Mouse (Mus musculus) hematopoietic stem cell, adult 5-6 weeks (primary cell): ENCODE data around the gene Banf1. TPM values are rescaled to one million over a fixed set of nuclear protein-coding genes. Genes with fewer than 3 reads are reported as not detected.
"Not testable (repeated sequence)": the region's sequence is repeated elsewhere in the genome, so short reads cannot be mapped to it uniquely, and the experiment has no call there.

ENCODE experiments used
- ATAC-seq, 2 experiments: fragments of 125-278 bp in 1 of 2; replicated peaks in 1 of 2; 2 replicates each; pipeline ENCODE4 v1.8.0; 2016 to 2017; ENCODE audit warnings: inconsistent platforms in 2 of 2, mild to moderate bottlenecking in 2 of 2, moderate number of reproducible peaks in 2 of 2, low read depth in 1 of 2, moderate TSS enrichment in 1 of 2; ENCODE audit not compliant: low FRiP score in 2 of 2, poor library complexity in 2 of 2, severe bottlenecking in 2 of 2, insufficient read depth in 1 of 2, low TSS enrichment in 1 of 2
- total RNA-seq: library from RNA; stranded (forward); fragments of 172-1452, 232-1000 nt; gene quantifications from 2 replicates; pipeline ENCODE4 v1.2.3, GENCODE M21; 2017

The Banf1 gene
- total RNA-seq, 1 experiment from 2014 or later = 51.5 TPM

DNA sequence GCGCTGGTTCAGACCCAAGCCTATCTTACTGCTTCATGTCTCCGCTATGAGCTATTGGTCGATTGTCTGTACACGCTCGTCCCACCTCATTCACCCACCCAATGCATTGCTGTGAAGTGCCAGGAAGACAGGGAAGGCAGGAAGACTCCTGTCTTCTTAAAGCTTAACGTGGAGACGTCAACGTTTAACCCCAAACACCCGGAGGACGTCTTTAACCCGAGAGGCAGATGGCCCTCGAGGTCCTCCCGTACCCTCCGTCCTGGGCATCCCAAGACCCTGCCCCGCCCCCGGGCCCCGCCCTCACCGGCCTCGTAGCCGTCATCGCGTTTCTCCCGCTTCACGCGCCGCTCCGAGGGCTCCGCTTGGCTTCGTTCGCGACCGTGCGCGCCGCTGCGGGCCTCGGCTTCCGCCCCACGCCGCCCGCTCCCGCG is 21.1 kb upstream of the Banf1 start:
- ATAC-seq = no peak

DNA sequence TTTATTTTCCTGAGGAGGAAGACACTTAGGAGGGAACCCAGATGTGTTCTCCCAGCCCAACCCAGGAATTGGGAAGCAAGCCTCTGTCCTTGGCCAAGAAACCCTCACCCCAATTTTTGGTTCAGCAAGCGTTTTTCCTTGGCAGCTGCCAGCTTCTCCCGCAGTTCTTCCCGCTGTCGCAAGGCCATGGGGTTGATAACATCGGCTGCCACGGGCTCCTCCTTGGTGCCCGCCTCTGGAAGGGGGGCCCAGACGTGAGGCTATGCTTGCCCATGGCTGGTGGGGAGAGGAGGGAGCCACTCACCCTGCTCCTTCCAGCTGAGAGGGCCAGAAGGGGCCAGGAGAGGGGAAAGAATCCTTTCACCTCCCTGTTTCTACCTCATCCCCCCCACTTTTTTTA is 17.7 kb upstream of the Banf1 start:
- no peak for ATAC-seq

DNA sequence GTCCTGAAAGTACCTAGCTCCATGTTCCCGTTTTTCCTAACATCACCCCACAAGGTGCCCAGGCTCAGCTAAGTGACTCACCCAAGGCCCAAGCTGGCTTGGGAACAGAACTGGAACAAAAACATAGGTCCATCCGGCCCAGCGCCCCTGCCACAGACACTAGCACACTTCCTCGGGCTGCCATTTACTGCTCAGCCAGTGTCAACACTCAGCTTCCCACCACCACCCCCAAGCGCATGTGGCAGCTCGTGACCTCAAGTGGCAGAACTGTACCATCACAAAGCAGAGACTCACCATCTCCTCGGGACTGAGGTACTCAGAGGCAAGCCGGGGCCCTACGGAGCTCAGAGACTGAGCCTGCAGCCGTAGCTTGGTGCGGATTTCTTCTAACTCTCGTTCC is 16.4 kb upstream of the Banf1 start:
- ATAC-seq = no peak

GRCm38 (mm10) chr19:5377446-5377845 is 10.5 kb upstream of the Banf1 start:
- no peak for ATAC-seq

- no peak for ATAC-seq
Measured at GRCm38 (mm10) chr19:5374748-5375147, 7.8 kb upstream of the Banf1 start.

DNA sequence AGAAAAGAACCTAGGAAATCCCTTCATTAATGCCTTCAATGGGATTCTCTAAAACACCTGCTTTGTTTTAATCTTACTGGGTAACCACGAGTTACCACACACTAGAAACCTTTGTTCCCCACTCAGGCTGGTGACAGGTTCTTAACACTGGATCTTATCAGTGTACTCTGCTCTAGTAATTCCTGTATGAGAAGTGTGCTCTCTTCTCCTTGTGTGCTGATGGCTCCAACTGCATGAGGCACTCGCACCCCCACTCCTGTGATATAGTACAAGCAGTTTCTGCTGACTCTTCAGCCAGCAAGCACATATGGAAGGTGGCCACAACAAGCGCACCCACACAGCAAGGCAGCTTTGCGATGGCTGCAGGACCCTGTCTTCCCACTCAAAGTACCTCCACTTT is 7.2 kb upstream of the Banf1 start:
- ATAC-seq = no peak

DNA sequence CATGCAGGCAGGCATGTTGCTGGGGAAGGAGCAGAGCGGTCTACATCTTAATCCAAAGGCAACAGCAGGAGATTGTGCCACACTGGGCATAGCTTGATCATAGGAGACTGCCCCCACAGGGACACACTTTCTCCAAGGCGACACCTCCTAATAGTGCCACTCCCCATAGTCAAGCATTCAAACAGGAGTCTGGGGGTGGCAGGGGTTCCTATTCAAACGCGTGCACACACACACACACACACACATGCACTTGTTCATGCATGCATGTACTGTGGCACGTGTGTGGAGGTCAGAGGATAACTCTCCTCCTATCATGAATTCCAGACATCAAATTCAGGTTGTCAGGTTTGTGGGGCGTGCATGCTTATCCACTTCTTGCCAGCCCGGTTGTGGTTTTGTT is 5.8 kb upstream of the Banf1 start:
- no peak for ATAC-seq

DNA sequence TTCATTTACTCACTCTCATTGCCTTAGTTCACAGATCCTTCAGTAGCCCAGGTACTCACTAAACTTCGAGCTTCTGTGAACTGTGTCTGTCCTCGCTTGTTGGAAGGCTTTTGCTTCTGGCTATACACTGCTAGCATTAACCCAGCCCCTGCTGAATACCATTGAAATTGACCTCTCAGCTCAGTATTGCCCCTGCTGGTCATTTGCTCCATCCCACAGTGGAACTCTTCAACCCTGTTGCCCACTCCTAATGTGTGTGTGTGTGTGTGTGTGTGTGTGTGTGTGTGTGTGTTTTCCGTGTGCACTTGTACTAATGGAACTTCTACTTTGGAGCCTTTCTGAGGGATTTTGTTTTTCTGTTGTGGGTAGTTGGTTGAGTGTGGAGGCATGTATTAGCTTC is 4.0 kb upstream of the Banf1 start:
- no peak for ATAC-seq

DNA sequence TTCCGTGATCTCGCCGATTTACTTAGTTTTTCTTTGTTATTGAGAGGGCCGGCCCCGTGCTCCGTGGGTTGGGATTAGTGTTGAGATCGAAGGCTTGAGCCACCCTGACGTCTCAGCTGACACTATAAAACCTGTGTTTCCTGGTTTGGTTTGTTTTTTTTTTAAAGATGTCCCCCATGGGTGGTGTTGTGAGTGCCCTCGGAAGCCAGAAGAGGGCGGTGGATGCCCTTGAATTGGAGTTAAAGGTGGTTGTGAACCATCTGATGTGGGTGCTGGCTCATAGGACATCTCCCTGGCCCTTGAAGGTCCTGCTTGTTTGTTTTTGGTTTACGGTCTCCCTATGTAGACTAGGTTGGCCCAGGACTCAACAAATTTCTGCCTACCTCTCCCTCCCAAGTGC is 487 bp upstream of the Banf1 start:
- ATAC-seq = no peak

DNA sequence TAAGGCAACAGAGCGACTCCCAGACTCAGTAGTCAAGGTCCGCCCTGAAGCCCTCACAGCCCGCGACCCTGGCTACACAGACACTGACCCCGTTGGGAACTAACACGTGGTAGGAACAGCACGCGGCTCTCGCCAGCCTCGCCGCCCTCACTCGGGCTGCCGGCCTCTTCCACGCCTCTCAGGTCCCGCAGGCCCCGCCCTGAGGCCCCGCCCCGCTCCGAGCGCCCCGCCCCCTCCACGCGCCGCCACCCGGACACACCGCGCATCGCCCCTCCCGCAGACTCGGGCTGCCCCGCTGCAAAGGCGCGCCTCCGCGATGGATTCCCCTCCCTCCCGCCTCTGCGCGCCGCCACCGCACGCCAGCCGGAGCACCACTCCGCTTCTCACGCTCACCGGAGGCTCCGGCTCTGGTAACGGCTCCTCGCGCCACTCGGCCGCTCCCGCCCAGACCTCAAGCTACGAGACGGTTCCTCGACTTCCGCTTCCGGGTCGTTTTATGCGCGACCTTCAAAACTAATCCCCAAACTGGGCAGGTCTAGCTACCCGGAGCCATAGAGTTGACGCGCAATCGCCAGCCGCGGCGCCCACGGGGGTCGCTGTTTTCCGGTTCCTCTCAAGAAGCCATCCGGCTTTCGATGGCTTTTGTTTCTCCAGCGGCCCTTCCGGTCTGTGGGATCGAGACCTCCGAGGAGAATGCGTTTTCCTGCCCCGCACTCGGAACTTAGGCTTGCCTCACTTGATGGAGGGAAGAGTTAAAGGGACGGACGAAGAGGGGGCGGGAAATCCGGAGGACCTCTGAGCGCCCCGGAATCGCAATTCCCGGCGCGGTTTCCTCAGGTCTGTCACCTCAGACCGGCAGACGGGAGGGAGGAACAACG is 554 bp downstream of the Banf1 start, which contains the start of gene Eif1ad:
Gene Eif1ad, plus strand, starts transcription at position 567 of the 878 bp plus-strand sequence.
- ATAC-seq = peak; percentile 83

DNA sequence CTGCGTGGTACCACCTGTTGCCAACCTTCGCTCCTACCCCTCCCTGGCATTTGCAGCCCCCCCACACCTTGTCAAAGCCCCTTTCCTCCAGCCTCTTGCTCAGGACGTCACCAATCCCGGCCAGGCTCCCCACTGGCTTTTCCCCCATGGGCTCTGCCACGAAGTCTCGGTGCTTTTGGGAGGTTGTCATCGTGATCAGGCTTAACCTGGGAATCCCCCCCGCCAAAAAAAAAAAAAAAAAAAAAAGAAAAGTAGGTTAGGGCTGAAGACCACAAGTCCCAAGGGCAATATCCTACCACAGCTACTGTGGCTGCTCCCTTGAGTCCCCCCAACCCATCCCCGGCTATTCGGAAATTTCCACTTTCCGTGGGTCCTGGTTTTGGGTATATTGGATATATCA is 1.2 kb downstream of the Banf1 start:
- no peak for ATAC-seq

DNA sequence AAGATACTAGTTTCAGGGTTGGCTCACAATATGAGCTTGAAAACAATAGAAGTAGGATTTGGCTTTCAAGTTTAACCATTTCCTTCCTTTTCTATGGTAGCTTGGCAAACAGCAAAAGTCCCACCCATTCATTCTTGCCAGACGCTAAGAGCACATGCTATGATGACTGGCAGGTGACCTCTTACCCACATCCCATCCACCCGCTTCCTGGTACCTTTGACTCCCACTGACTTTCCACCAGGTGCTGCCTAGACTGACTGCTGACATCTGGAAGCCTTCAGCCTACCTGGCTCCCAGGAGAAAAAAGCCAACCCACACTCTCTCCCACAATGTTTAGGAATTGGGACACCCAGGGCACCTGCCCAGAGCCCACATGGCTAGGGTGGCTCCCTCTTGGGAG is 2.8 kb downstream of the Banf1 start:
- ATAC-seq = no peak

- ATAC-seq = no peak
Measured at GRCm38 (mm10) chr19:5362186-5362585, 4.8 kb downstream of the Banf1 start.

GRCm38 (mm10) chr19:5356080-5356479 is 10.9 kb downstream of the Banf1 start:
- no peak for ATAC-seq

DNA sequence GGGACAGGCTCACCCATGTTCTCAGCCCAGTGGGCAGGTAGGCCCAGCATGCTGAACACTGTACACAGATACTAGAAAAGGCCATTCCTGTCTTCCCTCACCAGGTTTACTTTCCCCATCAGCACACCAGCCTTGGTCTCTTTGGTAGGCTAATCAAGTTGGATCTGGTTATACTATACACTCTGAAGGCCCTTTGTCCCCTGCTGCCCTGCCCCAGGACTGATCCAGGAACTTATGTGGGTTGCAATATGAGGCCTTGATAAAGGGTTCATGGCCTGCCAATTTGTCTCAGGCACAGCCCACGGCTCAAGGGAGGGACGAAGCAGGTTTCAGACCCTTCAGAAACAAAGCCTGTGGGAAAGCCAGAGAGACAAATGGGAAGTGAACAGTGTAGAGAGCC is 13.4 kb downstream of the Banf1 start:
- ATAC-seq = no peak

GRCm38 (mm10) chr19:5349502-5349873 is 17.5 kb downstream of the Banf1 start, which contains the start of gene Cst6:
TSS of gene Cst6 (minus strand) at chr19:5349574.
- not testable (repeated sequence) for ATAC-seq

DNA sequence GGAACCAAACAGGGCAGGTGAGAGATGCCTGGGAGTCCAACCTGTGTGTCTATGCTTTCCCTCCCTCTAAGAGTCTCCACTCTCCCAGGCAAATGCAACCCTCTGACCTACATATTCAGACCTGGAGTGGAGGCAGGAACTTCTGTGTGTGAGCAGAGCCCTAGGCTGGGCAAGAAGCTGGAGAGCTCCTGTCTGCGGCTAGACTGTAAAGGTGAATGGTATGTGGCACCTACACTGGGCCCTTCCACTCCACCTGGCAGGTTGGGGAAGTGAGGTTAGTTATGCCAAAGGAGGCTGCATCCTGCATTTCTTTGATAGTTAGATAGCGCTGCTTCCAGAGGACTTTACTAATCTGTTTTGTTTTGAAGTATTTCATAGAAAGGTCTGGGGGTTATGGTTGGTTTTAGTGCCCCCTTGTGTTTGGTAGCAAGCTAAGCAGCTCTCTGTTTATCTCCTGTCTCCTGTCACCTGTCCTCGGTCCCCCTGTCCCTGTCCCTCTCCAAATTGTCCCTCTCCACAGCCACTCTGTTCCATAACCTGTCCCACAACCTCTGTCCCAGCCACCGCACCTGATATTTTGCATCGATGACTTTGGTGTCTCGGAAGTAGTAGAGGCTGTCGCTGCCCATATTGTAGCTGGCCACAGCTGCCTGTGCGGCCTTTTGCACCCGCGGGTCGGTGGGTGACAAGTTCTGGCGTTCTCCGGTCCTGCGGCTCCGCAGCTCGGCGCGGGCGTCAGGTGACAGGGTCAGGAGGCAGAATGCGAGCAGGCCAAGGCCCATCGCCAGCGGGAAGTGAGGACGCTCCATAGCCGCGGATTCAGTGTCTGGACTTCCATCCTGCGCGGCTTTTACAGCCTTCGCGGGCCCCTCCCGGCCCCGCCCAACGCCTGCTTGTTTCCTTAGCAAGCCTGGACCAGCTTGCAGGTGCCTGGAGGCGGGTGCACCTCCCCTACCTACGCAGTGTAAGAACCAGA is 18.2 kb downstream of the Banf1 start:
- peak; percentile 40 to 76; a peak in 3 of 4 replicates for ATAC-seq

- no peak for ATAC-seq
Measured at GRCm38 (mm10) chr19:5348064-5348463, 18.9 kb downstream of the Banf1 start.
